Mouse (Mus musculus) liver, embryonic 16.5 days (tissue): ENCODE measurements around the gene Adprm. TPM values are rescaled to one million over a fixed set of nuclear protein-coding genes. Genes with fewer than 3 reads are reported as not detected.
"Not testable (repeated sequence)": the region's sequence is repeated elsewhere in the genome, so short reads cannot be mapped to it uniquely, and the experiment has no call there.

Experiments used
- ATAC-seq: fragments of 200-750 bp; cut with Nextera tagmentation; 2 replicates; pipeline ENCODE4 v1.8.0; 2017; ENCODE audit warnings: low read depth, mild to moderate bottlenecking, moderate number of reproducible peaks, moderate library complexity
- H3K27ac ChIP-seq: fragments of 300-500 bp; sonication (generic); 2 replicates; pipeline ENCODE4 v1.5.1; 2014; ENCODE audit warnings: mild to moderate bottlenecking, low read length
- H3K27me3 ChIP-seq: fragments of 300-500 bp; sonication (generic); 2 replicates; pipeline ENCODE4 v1.6.1; 2014; ENCODE audit warnings: low read depth, low read length, mixed read lengths; ENCODE audit not compliant: control insufficient read depth, insufficient read depth
- H3K36me3 ChIP-seq: fragments of 300-500 bp; sonication (generic); 2 replicates; pipeline ENCODE4 v1.6.1; 2014; ENCODE audit warnings: mild to moderate bottlenecking; ENCODE audit not compliant: control insufficient read depth, insufficient read depth
- H3K4me1 ChIP-seq: fragments of 300-500 bp; sonication (generic); 2 replicates; pipeline ENCODE4 v1.6.1; 2014; ENCODE audit warnings: low read depth, low read length, mixed read lengths; ENCODE audit not compliant: control insufficient read depth
- H3K4me2 ChIP-seq: fragments of 300-500 bp; sonication (generic); 2 replicates; pipeline ENCODE4 v1.6.1; 2014; ENCODE audit warnings: low read depth, low read length, mixed read lengths
- H3K4me3 ChIP-seq: fragments of 300-500 bp; sonication (generic); 2 replicates; pipeline ENCODE4 v1.5.1; 2014; ENCODE audit warnings: low read depth, mild to moderate bottlenecking, low read length
- H3K9ac ChIP-seq: fragments of 300-500 bp; sonication (generic); 2 replicates; pipeline ENCODE4 v1.6.1; 2014; ENCODE audit warnings: low read depth, low read length
- H3K9me3 ChIP-seq: fragments of 300-500 bp; sonication (generic); replicated peaks from 2 replicates; pipeline ENCODE4 v1.6.1; 2016; ENCODE audit warnings: low read length; ENCODE audit not compliant: control insufficient read depth
- WGBS: fragments of 180-500 bp; shearing (Covaris S2); extraction: QIAGEN DNeasy Blood & Tissue Kit; methylation state at CpG from one replicate; pipeline ENCODE4 v1.1.7; 2014; ENCODE audit not compliant: insufficient replicate concordance; 5-methylcytosine and 5-hydroxymethylcytosine counted together
- polyA plus RNA-seq: library from polyadenylated mRNA; unstranded; fragments of >200 nt; fragmentation: Nextera tagmentation; extraction: Ambion mirVana; gene quantifications from 2 replicates; pipeline ENCODE4 v1.2.1, GENCODE M21; 2015

Adprm gene
- polyA plus RNA-seq, 1 experiment from 2014 or later, result 9.4 TPM

- H3K36me3 ChIP-seq, H3K4me2 ChIP-seq, H3K9ac ChIP-seq, H3K4me1 ChIP-seq, H3K27ac ChIP-seq, H3K4me3 ChIP-seq, H3K27me3 ChIP-seq, ATAC-seq, H3K9me3 ChIP-seq: not testable (repeated sequence)
- 73% methylated on average over 12 of the region's 12 CpGs for WGBS
Observed at GRCm38 (mm10) chr11:67092354-67092753, 40.0 kb upstream of the Adprm start.

- Histone ChIP-seq H3K9ac (no peak overlapping the region), H3K9me3 (no peaks in the 10 kb centered on the region), H3K4me1 (no peaks in the 10 kb centered on the region), H3K27ac (no peak overlapping the region), H3K36me3 (no peaks in the 10 kb centered on the region), H3K27me3 (peaks cover 13% of the 10 kb centered on the region), H3K4me3 (no peak overlapping the region), H3K4me2 (no peak overlapping the region)
- ATAC-seq, result no peak
- 68% methylated on average over 12 of the region's 12 CpGs for WGBS
Observed at GRCm38 (mm10) chr11:67087225-67087624, 34.8 kb upstream of the Adprm start.

GRCm38 (mm10) chr11:67086467-67087164 is 34.2 kb upstream of the Adprm start:
- no peak for ATAC-seq
- Histone ChIP-seq H3K27ac (no peak overlapping the region), H3K27me3 (peaks cover 13% of the 10 kb centered on the region), H3K4me2 (no peak overlapping the region), H3K36me3 (no peaks in the 10 kb centered on the region), H3K9me3 (no peaks in the 10 kb centered on the region), H3K4me3 (no peak overlapping the region), H3K9ac (no peak overlapping the region), H3K4me1 (no peaks in the 10 kb centered on the region)
- 54% methylated on average over 9 of the region's 9 CpGs for WGBS

- H3K4me1 ChIP-seq, result no peaks in the 10 kb centered on the region
- H3K36me3 ChIP-seq, result no peaks in the 10 kb centered on the region
- no peaks in the 10 kb centered on the region for H3K9me3 ChIP-seq
- H3K9ac ChIP-seq, result no peak overlapping the region
- WGBS, result 1% methylated on average over 6 of the region's 6 CpGs
- no peak overlapping the region for H3K4me2 ChIP-seq
- peaks cover 13% of the 10 kb centered on the region for H3K27me3 ChIP-seq
- no peak for ATAC-seq
- no peak overlapping the region for H3K27ac ChIP-seq
- no peak overlapping the region for H3K4me3 ChIP-seq
Observed at GRCm38 (mm10) chr11:67085489-67085888, 33.1 kb upstream of the Adprm start.

- no peak overlapping the region for H3K9ac ChIP-seq
- H3K27me3 ChIP-seq, result peaks cover 13% of the 10 kb centered on the region
- no peak overlapping the region for H3K27ac ChIP-seq
- no peaks in the 10 kb centered on the region for H3K4me1 ChIP-seq
- H3K4me2 ChIP-seq, result no peak overlapping the region
- 42% methylated on average over 32 of the region's 32 CpGs for WGBS
- H3K9me3 ChIP-seq, result no peaks in the 10 kb centered on the region
- H3K4me3 ChIP-seq, result no peak overlapping the region
- no peak for ATAC-seq
- H3K36me3 ChIP-seq, result no peaks in the 10 kb centered on the region
Observed at GRCm38 (mm10) chr11:67083712-67084340, 31.4 kb upstream of the Adprm start.

- Histone ChIP-seq H3K9me3 (no peaks in the 10 kb centered on the region), H3K27ac (no peak overlapping the region), H3K9ac (no peak overlapping the region), H3K4me2 (no peak overlapping the region), H3K4me1 (no peaks in the 10 kb centered on the region), H3K27me3 (peaks cover 13% of the 10 kb centered on the region), H3K36me3 (no peaks in the 10 kb centered on the region), H3K4me3 (no peak overlapping the region)
- ATAC-seq, result no peak
- WGBS, result 46% methylated on average over 6 of the region's 6 CpGs
Observed at GRCm38 (mm10) chr11:67083239-67083638, 30.8 kb upstream of the Adprm start.

- Histone ChIP-seq H3K27ac (no peak overlapping the region), H3K9ac (no peak overlapping the region), H3K4me3 (no peak overlapping the region), H3K4me2 (no peak overlapping the region), H3K36me3 (no peaks in the 10 kb centered on the region), H3K27me3 (peaks cover 13% of the 10 kb centered on the region), H3K4me1 (no peaks in the 10 kb centered on the region), H3K9me3 (no peaks in the 10 kb centered on the region)
- WGBS, result 58% methylated on average over 13 of the region's 13 CpGs
- no peak for ATAC-seq
Observed at GRCm38 (mm10) chr11:67082793-67083192, 30.4 kb upstream of the Adprm start.

- 52% methylated on average over 7 of the region's 7 CpGs for WGBS
- no peaks in the 10 kb centered on the region for H3K4me1 ChIP-seq
- H3K36me3 ChIP-seq, result no peaks in the 10 kb centered on the region
- no peaks in the 10 kb centered on the region for H3K9me3 ChIP-seq
- no peak for ATAC-seq
- no peak overlapping the region for H3K27ac ChIP-seq
- no peak overlapping the region for H3K9ac ChIP-seq
- H3K4me3 ChIP-seq, result no peak overlapping the region
- peaks cover 13% of the 10 kb centered on the region for H3K27me3 ChIP-seq
- H3K4me2 ChIP-seq, result no peak overlapping the region
Observed at GRCm38 (mm10) chr11:67082188-67082587, 29.8 kb upstream of the Adprm start.

- no peaks in the 10 kb centered on the region for H3K9me3 ChIP-seq
Observed at GRCm38 (mm10) chr11:67081125-67081649, 28.8 kb upstream of the Adprm start.

More at GRCm38 (mm10) chr11:67081125-67081649, 28.8 kb upstream of the Adprm start:
- peak; percentile 80 for ATAC-seq
- Histone ChIP-seq H3K4me1 (no peaks in the 10 kb centered on the region), H3K27me3 (peaks cover 13% of the 10 kb centered on the region), H3K4me3 (no peak overlapping the region), H3K27ac (no peak overlapping the region), H3K4me2 (no peak overlapping the region), H3K36me3 (no peaks in the 10 kb centered on the region), H3K9ac (no peak overlapping the region)
- 3% methylated on average over 11 of the region's 11 CpGs for WGBS
